Mouse (Mus musculus): ENCODE results near the gene Spata46.

GRCm38 (mm10) chr1:170293257-170293656, 15.3 kb upstream of the Spata46 start:
- no peak for TF ChIP-seq POLR2A (IDR thresholded peaks at IDR 0.05; ENCODE audit: low read depth, low read length)
- TF ChIP-seq CTCF (conservative IDR thresholded peaks at IDR 0.05; ENCODE audit: insufficient read depth, insufficient read length, low read depth, low read length) = no peak
